Mouse (Mus musculus) lung, adult 2 months (tissue): Measurements from ENCODE around the gene Rbbp5. TPM values are rescaled to one million over a fixed set of nuclear protein-coding genes. Genes with fewer than 3 reads are reported as not detected.

ENCODE experiments used
- DNase-seq: peaks from one replicate; pipeline ENCODE4 v3.0.0; 2022
- H3K4me1 ChIP-seq: fragments of 200-500 bp; 2 replicates; pipeline ENCODE4 v1.6.1; 2011; ENCODE audit warnings: low read length; ENCODE audit not compliant: control insufficient read depth, insufficient read depth
- H3K4me3 ChIP-seq: fragments of 200-500 bp; replicated peaks from 2 replicates; pipeline ENCODE3; 2011; ENCODE audit warnings: low read depth, mild to moderate bottlenecking, control low read depth, low read length; ENCODE audit errors: extremely low read depth
- CTCF ChIP-seq: fragments of 200-500 bp; IDR thresholded peaks from 2 replicates; pipeline ENCODE4 v1.5.1; 2011; ENCODE audit warnings: mild to moderate bottlenecking, low read length, control low read depth; ENCODE audit not compliant: insufficient read depth
- POLR2A ChIP-seq: fragments of 200-500 bp; IDR thresholded peaks from 2 replicates; pipeline ENCODE4 v1.6.1; 2011; ENCODE audit warnings: low read depth, mild to moderate bottlenecking, control low read depth, low read length, borderline replicate concordance; ENCODE audit errors: extremely low read depth
- WGBS: fragments of 180-500 bp; shearing (Covaris S2); methylation state at CpG from one replicate; pipeline ENCODE4 v1.1.7; 2018; 5-methylcytosine and 5-hydroxymethylcytosine counted together
- polyA plus RNA-seq: library from polyadenylated mRNA; depleted of rRNA; stranded (reverse); fragments of >200 nt; gene quantifications from 2 replicates; pipeline ENCODE4 v1.2.3, GENCODE M21; 2012

The Rbbp5 gene
- polyA plus RNA-seq, 1 experiment: 20.8 TPM

DNA sequence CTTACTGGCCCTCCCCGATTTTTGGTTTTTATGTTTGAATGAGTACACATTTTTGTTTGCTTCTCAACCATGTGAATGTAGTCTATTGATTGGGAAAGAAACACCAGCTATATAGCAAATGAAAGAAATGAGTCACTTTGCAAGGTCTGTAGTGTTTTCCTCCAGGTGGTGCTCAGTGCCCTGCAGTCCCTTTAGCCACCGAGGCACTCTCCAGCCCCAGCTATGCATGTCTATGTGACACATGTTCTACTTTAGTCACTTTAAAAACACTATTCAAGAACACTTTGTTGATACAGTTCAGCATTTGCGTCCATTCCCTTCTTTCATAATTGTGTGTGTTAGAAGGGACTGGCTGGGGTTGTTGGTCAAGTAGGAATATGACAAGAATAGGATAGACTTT is 6.1 kb downstream of the Rbbp5 start:
- Histone ChIP-seq H3K4me1 (peaks cover 2% of the 10 kb centered on the region; the same call in 1 of the 2 replicates), H3K4me3 (no peak overlapping the region)
- 67% methylated on average over 3 of the region's 3 CpGs for WGBS
- DNase-seq: no peak
- no peak for TF ChIP-seq POLR2A
- no peak for TF ChIP-seq CTCF

- no peaks in the 10 kb centered on the region; the same call in 1 of the 2 replicates for H3K4me1 ChIP-seq
- DNase-seq: no peak
- no peak for TF ChIP-seq POLR2A
- TF ChIP-seq CTCF: no peak
- H3K4me3 ChIP-seq: no peak overlapping the region
- WGBS: 67% methylated on average over 6 of the region's 6 CpGs
These were observed 6.6 kb downstream of the Rbbp5 start for GRCm38 (mm10) chr1:132483759-132484158.

DNA sequence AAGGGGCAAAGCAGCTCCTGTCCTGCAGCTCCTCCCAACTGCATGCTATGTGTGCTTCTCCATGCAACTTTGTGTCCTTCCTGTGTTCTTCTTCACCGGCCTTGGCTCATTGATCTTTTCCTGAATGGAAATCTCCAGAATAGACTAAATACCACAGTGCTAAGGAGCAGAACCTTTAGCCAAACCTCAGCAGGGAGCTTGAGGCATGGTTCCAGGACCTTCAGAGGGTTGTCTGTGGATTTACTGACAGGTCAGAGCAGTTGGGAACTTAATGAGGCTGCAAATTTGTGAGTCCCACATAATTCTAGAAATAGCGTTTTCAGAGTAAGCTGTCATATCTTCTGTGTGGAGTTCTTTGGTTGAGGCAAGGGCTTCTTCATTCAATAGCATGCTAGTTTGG is 23.4 kb downstream of the Rbbp5 start:
- no peaks in the 10 kb centered on the region for H3K4me1 ChIP-seq
- no peak overlapping the region for H3K4me3 ChIP-seq
- 95% methylated on average over 2 of the region's 2 CpGs for whole genome bisulfite sequencing
- TF ChIP-seq POLR2A: no peak
- no peak for TF ChIP-seq CTCF
- DNase-seq: no peak

DNA sequence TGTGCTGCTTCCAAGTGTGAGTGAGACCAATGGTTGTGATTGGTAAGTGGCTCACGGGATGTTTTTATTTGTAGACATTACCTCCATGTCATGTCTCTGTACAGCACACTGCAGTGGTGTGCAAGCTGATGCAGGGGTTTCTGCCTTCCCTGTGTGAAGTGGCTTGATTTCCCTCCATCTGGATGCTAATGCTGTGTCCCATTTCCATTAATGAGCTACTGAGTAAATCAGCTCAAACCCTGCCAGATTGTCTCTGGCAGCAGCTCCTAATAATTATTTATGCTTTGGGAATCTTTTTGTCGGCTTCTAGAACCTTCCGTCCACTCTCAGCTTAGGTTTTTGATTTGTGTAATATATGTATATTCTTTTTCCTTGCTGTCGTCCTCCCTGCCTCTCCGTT is 28.0 kb downstream of the Rbbp5 start:
- Histone ChIP-seq H3K4me3 (no peak overlapping the region), H3K4me1 (no peaks in the 10 kb centered on the region)
- TF ChIP-seq POLR2A (no peak), CTCF (no peak)
- WGBS: 85% methylated on average over 5 of the region's 5 CpGs
- no peak for DNase-seq

DNA sequence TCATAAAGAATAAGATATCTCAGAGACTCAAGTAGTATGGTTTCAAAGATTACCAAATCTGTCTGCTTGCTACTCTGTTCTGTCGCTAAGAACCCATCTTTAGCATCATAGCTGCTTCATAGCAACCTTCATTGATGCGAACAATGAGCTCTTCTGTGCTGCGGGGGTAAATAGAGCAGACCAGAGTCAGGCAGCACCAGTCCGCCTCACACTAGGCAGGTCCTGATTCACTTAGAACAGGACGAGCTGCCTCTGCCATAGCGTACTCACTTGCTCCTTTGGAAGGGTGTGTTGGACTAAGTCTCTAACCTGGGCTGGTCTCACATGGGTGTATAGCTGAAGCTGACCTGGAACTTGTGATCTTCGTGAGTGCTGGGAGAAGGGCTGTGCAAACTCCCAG is 28.9 kb downstream of the Rbbp5 start, which contains the start of gene Tmem81:
Tmem81 (plus strand) TSS at position 173 of the 400 bp plus-strand sequence.
- no peaks in the 10 kb centered on the region for H3K4me1 ChIP-seq
- DNase-seq: no peak
- WGBS: 93% methylated on average over 7 of the region's 7 CpGs
- no peak for TF ChIP-seq POLR2A
- no peak for TF ChIP-seq CTCF
- no peak within 1 kb of the TSS for H3K4me3 ChIP-seq

DNA sequence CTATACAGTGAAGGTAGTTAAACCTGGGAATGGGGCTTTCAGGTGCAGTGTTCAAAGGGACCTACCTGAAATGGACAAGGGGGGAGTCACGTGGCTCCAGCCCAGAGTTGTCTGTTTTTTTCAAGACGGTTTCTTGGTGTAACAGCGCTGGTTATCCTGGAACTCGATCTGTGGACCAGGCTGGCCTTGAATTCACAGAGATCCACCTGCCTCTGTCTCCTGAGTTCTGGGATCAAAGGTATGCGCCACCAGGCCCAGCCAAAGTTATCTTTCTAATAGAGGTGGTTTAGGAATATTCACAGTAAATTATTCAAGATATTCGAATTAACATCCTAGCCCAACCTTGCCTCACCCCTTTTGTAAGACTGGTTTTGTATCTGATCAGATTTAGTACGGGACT is 29.5 kb downstream of the Rbbp5 start:
- Histone ChIP-seq H3K4me3 (no peak overlapping the region), H3K4me1 (no peaks in the 10 kb centered on the region)
- TF ChIP-seq POLR2A: no peak
- no peak for TF ChIP-seq CTCF
- DNase-seq: no peak
- 93% methylated on average over 7 of the region's 7 CpGs for WGBS

- no peaks in the 10 kb centered on the region for H3K4me1 ChIP-seq
- no peak for DNase-seq
- WGBS: 80% methylated on average over 5 of the region's 5 CpGs
- no peak overlapping the region for H3K4me3 ChIP-seq
- no peak for TF ChIP-seq POLR2A
These were observed 32.6 kb downstream of the Rbbp5 start for GRCm38 (mm10) chr1:132509771-132510170.

DNA sequence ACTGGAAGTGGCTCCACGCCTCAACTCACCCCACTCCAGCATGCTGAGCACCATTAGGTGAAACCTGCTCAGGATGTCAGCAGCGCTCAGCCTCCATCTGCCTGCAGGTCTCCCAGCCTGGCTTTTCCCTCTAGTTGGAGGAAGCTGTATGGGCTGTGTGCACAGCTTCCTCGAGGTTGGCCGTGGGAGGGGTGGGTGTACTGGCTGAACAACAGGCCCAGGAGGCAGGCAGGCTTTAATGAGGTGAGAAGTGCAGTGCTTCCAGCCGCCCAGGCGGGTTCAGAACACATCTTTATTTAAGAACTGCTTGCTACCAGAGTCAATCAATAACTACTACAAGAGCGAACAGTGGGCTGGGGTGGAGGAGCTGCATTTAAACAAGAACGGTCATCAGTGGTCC is 34.4 kb downstream of the Rbbp5 start:
- TF ChIP-seq POLR2A (no peak), CTCF (no peak)
- Histone ChIP-seq H3K4me3 (no peak overlapping the region), H3K4me1 (no peaks in the 10 kb centered on the region)
- WGBS: 38% methylated on average over 8 of the region's 8 CpGs
- no peak for DNase-seq

- whole genome bisulfite sequencing: 77% methylated on average over 8 of the region's 8 CpGs
- no peak overlapping the region for H3K4me3 ChIP-seq
- no peak for DNase-seq
- H3K4me1 ChIP-seq: no peaks in the 10 kb centered on the region
- TF ChIP-seq CTCF (no peak), POLR2A (no peak)
These were observed 34.9 kb downstream of the Rbbp5 start for GRCm38 (mm10) chr1:132512106-132512505.

GRCm38 (mm10) chr1:132515339-132515738 is 38.2 kb downstream of the Rbbp5 start:
- TF ChIP-seq POLR2A (no peak), CTCF (no peak)
- DNase-seq: no peak
- Histone ChIP-seq H3K4me3 (no peak overlapping the region), H3K4me1 (no peaks in the 10 kb centered on the region)
- 87% methylated on average over 12 of the region's 12 CpGs for WGBS
